In genomic region chr3:149225684-149226083, GRCm38 (mm10) we compare ENCODE assay signal across 20 mouse cellular contexts.
DNase-seq lines count a peak whose midpoint lies in the region; ATAC-seq and TF ChIP-seq lines count a peak whose summit lies in the region.
"Had no signal": no experiment of that assay in that cellular context is flagged by ENCODE, and none has a peak within 500 bp of the region (broad histone marks: within the 10 kb centered on the region; RNA-seq: fewer than 3 reads in every experiment).

No protein-coding gene starts in this region.

- no peaks in the 10 kb centered on the region for H3K9me3 ChIP-seq in heart, embryonic 10.5 days
- H3K9me3 ChIP-seq in liver, embryonic 15.5 days (replicated peaks), result no peaks in the 10 kb centered on the region
- H3K9me3 ChIP-seq in midbrain, embryonic 15.5 days, result no peaks in the 10 kb centered on the region
- H3K9me3 ChIP-seq: embryonic facial prominence, embryonic 15.5 days; forebrain, embryonic 12.5 days; heart, embryonic 12.5 days; intestine, embryonic 15.5 days; limb, embryonic 13.5 days; neural tube, embryonic 12.5 days had no signal

- no peak for TF ChIP-seq POLR2A in kidney, adult 2 months (IDR thresholded peaks at IDR 0.05; ENCODE audit: low read depth, low read length)

- no peaks in the 10 kb centered on the region for H3K27me3 ChIP-seq in heart, embryonic 10.5 days (ENCODE audit: insufficient read depth, poor library complexity, severe bottlenecking)
- no peaks in the 10 kb centered on the region for H3K27me3 ChIP-seq in liver, embryonic 15.5 days
- H3K27me3 ChIP-seq in splenic B cell, adult 2 months (ENCODE audit: control insufficient read depth, insufficient read depth, low read length, poor library complexity, severe bottlenecking), result no peaks in the 10 kb centered on the region
- H3K27me3 ChIP-seq in kidney, adult 2 months (replicated peaks; ENCODE audit: control insufficient read depth, insufficient read depth, low read length), result no peaks in the 10 kb centered on the region
- 0 out of 2 replicates have a peak, but pooled peaks cover 3% of the 10 kb centered on the region for H3K27me3 ChIP-seq in midbrain, embryonic 15.5 days (replicated peaks)
- H3K27me3 ChIP-seq: embryonic facial prominence, embryonic 15.5 days; heart, embryonic 12.5 days; intestine, embryonic 15.5 days; limb, embryonic 13.5 days; neural tube, embryonic 12.5 days had no signal

- intact Hi-C loops in heart, postnatal 25 days (cut with DNase I), result no loop called here

- no peak overlapping the region for H3K4me3 ChIP-seq in heart, embryonic 10.5 days
- H3K4me3 ChIP-seq in liver, embryonic 15.5 days (replicated peaks), result no peak overlapping the region
- H3K4me3 ChIP-seq in kidney, adult 2 months (ENCODE audit: insufficient read depth, low read depth, low read length), result no peak overlapping the region
- H3K4me3 ChIP-seq in midbrain, embryonic 15.5 days, result no peak overlapping the region
- H3K4me3 ChIP-seq: embryonic facial prominence, embryonic 15.5 days; forebrain, embryonic 12.5 days; heart, embryonic 12.5 days; intestine, embryonic 15.5 days; left cerebral cortex, adult 2 months; limb, embryonic 13.5 days; neural tube, embryonic 12.5 days had no signal

- WGBS in heart, embryonic 10.5 days, result 76% methylated on average over 17 of the region's 17 CpGs
- WGBS in liver, embryonic 15.5 days (ENCODE audit: insufficient replicate concordance), result 23% methylated on average over 17 of the region's 17 CpGs
- WGBS in kidney, adult 2 months, result 55% methylated on average over 17 of the region's 17 CpGs
- WGBS in midbrain, embryonic 15.5 days, result 74% methylated on average over 17 of the region's 17 CpGs

- no peaks in the 10 kb centered on the region for H3K4me1 ChIP-seq in heart, embryonic 10.5 days
- 0 out of 2 replicates have a peak, but pooled peaks cover 5% of the 10 kb centered on the region for H3K4me1 ChIP-seq in liver, embryonic 15.5 days (replicated peaks)
- H3K4me1 ChIP-seq in kidney, adult 2 months (ENCODE audit: control insufficient read depth, insufficient read depth, low read length), result peaks cover 3% of the 10 kb centered on the region
- H3K4me1 ChIP-seq in midbrain, embryonic 15.5 days, result no peaks in the 10 kb centered on the region
- H3K4me1 ChIP-seq: embryonic facial prominence, embryonic 15.5 days; forebrain, embryonic 12.5 days; heart, embryonic 12.5 days; intestine, embryonic 15.5 days; limb, embryonic 13.5 days; neural tube, embryonic 12.5 days had no signal

- no peak overlapping the region for H3K27ac ChIP-seq in heart, embryonic 10.5 days
- H3K27ac ChIP-seq in liver, embryonic 15.5 days (replicated peaks), result no peak overlapping the region
- H3K27ac ChIP-seq in kidney, adult 2 months (ENCODE audit: insufficient read depth, low read depth, low read length), result no peak overlapping the region
- H3K27ac ChIP-seq in midbrain, embryonic 15.5 days, result no peak overlapping the region
- H3K27ac ChIP-seq: embryonic facial prominence, embryonic 15.5 days; forebrain, embryonic 12.5 days; intestine, embryonic 15.5 days; left cerebral cortex, adult 2 months; limb, embryonic 13.5 days; neural tube, embryonic 12.5 days had no signal

- DNase-seq in heart, embryonic 10.5 days (ENCODE audit: low spot score), result peak; percentile 28
- no peak for DNase-seq in heart, postnatal 25 days (ENCODE audit: low spot score)
- DNase-seq in splenic B cell, adult 2 months (ENCODE audit: low read depth, low spot score), result peak; percentile 9
- no peak for DNase-seq in kidney, adult 2 months
- DNase-seq: adrenal gland, postnatal 36 days; cerebellum, adult 2 months; gastrocnemius, postnatal 36 days; heart, postnatal 4 days; kidney, postnatal 10 days; thymus, postnatal 25 days had no signal

- peak; percentile 88 for ATAC-seq in granulocyte monocyte progenitor cell, adult 5-6 weeks (replicated peaks; ENCODE audit: poor library complexity, severe bottlenecking)
- peak; percentile 72 for ATAC-seq in liver, embryonic 15.5 days (ENCODE audit: insufficient read depth)
- no peak for ATAC-seq in midbrain, embryonic 15.5 days (replicated peaks)
- ATAC-seq: intestine, embryonic 15.5 days had no signal

- H3K36me3 ChIP-seq in heart, embryonic 10.5 days, result no peaks in the 10 kb centered on the region
- H3K36me3 ChIP-seq in liver, embryonic 15.5 days (replicated peaks), result no peaks in the 10 kb centered on the region
- H3K36me3 ChIP-seq in splenic B cell, adult 2 months (ENCODE audit: control insufficient read depth, insufficient read depth, low read length, poor library complexity, severe bottlenecking), result no peaks in the 10 kb centered on the region
- H3K36me3 ChIP-seq in kidney, adult 2 months (ENCODE audit: control insufficient read depth, insufficient read depth, low read length), result no peaks in the 10 kb centered on the region
- no peaks in the 10 kb centered on the region for H3K36me3 ChIP-seq in midbrain, embryonic 15.5 days (replicated peaks)
- H3K36me3 ChIP-seq: embryonic facial prominence, embryonic 15.5 days; forebrain, embryonic 12.5 days; heart, embryonic 12.5 days; intestine, embryonic 15.5 days; limb, embryonic 13.5 days; neural tube, embryonic 12.5 days had no signal

- H3K9ac ChIP-seq in liver, embryonic 15.5 days, result no peak overlapping the region
- H3K9ac ChIP-seq in midbrain, embryonic 15.5 days, result no peak overlapping the region
- H3K9ac ChIP-seq: embryonic facial prominence, embryonic 15.5 days; forebrain, embryonic 12.5 days; heart, embryonic 12.5 days; intestine, embryonic 15.5 days; limb, embryonic 13.5 days; neural tube, embryonic 12.5 days had no signal

- H3K4me2 ChIP-seq in liver, embryonic 15.5 days, result peak overlapping the region; percentile 41
- H3K4me2 ChIP-seq in midbrain, embryonic 15.5 days, result no peak overlapping the region
- H3K4me2 ChIP-seq: embryonic facial prominence, embryonic 15.5 days; forebrain, embryonic 12.5 days; heart, embryonic 12.5 days; intestine, embryonic 15.5 days; limb, embryonic 13.5 days; neural tube, embryonic 12.5 days had no signal

- TF ChIP-seq CTCF in kidney, adult 2 months (conservative IDR thresholded peaks at IDR 0.05; ENCODE audit: insufficient read depth, insufficient read length, low read depth, low read length), result no peak

Comparison
In these comparisons a context has a peak if more than half of its experiments do, and no peak if none do; other contexts are left out.
1. DNase-seq: peak in heart, embryonic 10.5 days (single experiment) and splenic B cell, adult 2 months (single experiment); none in heart, postnatal 25 days (single experiment) and kidney, adult 2 months (single experiment).